Mouse (Mus musculus) cerebellum, adult 9-10 months (tissue): ENCODE measurements around the gene Gm3138.
"Not testable (repeated sequence)": the region's sequence is repeated elsewhere in the genome, so short reads cannot be mapped to it uniquely, and the experiment has no call there.

Experiments
- DNase-seq: peaks from one replicate; pipeline ENCODE4 v3.0.0; 2022

Gene Gm3138

GRCm38 (mm10) chr14:4249331-4249730 lies at the start of gene Gm3138:
TSS of gene Gm3138 (plus strand) at chr14:4249631.
- not testable (repeated sequence) for DNase-seq

- not testable (repeated sequence) for DNase-seq
Observed at GRCm38 (mm10) chr14:4269238-4269950, 20.0 kb downstream of the Gm3138 start.

GRCm38 (mm10) chr14:4279828-4280227 lies 30.4 kb downstream of the Gm3138 start:
- DNase-seq: not testable (repeated sequence)
